Mouse (Mus musculus) adrenal gland, postnatal 36 days (tissue): ENCODE data around the gene Mapk8ip1. TPM values are rescaled to one million over a fixed set of nuclear protein-coding genes. Genes with fewer than 3 reads are reported as not detected.

Experiments used
- DNase-seq, 2 experiments: peaks; one replicate each; pipeline ENCODE4 v3.0.0; 2021; ENCODE audit warnings: mixed read lengths in 1 of 2
- total RNA-seq, 2 experiments: library from RNA; stranded (reverse); gene quantifications; 2 replicates each; pipeline ENCODE4 v1.2.3; 2021

The Mapk8ip1 gene
- total RNA-seq, 2 experiments from 2014 or later = 30.9 to 35.1 TPM

DNA sequence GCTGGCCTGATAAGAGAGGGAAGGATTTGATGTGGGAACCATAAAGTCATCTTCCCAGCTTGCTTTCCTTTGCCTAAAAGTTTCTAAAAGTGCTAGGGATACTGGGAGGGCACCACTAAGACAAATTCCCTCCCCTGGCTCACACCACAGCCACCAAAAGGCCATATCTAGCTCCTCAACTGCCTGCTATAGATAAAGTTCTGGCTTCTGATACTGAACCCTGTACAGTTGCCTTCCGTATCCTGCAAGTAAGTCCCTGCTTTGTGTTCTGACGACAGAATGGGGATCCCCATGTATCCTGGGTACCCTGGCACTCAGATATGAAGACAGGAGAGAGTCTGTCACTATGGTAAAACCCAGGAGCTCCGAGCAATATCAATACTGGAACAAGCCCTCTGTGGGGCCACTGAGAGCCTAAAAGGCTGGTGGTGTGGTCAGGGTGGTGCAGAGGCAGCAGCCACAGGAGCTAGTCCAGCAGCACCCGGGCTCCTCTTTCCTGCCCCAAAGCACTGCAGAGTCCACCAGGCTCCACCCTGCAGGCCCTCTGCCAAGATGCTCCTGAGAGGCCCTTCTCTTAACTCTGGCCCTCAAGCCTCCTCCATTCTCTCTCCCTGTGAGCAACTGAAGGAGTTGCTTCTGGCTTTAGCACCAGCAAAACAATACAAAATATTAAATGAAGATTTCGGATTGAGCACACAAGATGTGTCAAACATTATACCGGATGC lies 10.7 kb downstream of the Mapk8ip1 start:
- DNase-seq = no peak

DNA sequence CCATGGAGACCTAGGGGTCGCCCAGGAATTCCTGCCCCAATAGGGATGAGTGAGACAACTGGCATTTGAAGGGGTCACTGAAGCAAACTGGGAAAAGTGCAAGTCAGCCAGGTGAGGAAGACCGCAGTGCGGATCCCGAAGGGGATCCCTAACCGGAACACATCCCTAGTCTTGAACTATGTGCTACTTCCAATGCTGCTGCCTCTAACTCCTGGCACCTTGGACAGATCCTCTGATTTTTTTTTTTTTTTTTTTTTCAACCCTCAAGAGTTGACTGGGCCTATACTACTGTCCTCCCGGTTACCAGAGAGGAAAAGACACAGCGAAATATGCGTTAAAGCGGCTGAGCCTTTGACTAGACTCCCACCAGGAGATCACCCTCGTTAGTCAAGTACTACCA lies 11.4 kb downstream of the Mapk8ip1 start:
- no peak for DNase-seq

DNA sequence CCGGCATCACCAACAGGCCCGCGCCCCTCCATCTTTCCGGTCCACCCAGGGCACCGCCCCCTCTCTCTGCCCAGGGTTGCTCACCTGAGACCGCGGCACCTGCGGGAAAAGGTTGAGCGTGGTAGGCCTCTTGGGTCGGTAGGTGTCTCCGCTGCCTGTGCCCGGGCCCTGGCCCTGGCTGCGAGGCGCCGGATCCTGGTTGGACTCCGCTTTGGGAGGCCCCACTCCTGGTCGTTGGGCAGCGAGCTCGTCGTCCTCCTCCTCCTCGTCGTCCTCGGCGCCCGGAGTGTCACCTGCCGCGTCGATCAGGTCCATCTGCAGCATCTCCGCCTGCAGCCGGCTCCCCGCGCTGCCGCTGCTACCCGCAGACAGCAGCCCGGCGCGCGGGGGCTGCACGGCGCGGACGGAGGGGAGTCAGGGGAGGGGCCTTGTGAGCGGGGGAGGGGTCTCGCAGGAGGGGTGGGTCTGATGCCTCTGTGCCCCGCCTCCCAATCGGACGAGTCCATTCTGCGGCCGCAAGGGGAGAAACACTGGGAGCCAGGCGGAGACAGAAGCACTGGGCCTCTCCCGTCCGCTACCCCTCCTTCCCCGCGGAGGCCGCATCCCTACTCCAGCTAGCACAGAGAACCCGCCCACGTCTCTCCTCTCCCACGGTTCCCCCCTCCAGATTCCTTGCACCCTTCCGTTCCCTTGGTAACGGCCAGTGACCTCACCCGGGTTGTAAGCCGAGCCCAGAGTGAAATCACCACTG lies 12.0 kb downstream of the Mapk8ip1 start:
- peak; percentile 85 to 87 for DNase-seq

DNA sequence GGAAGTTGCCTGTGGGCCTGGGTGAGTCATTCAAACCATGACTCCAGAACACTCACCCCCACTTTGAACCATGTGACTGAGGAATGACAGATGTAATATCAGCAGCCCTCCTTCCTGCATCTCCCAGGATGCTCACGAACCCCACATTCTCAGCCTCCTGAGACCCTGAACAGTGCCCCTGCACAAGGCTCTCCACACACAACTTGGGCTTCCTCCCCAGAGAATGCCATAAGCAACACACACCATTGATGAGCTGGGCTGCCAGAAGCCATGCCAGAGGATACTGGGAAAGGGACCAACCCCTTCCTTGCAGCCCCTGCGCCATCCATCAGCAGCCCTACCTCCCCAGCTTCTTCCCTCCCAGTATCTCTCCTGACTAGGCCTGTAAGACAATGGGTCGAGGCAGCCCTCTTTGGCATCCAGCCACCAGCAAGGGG lies 13.0 kb downstream of the Mapk8ip1 start:
- DNase-seq = no peak

DNA sequence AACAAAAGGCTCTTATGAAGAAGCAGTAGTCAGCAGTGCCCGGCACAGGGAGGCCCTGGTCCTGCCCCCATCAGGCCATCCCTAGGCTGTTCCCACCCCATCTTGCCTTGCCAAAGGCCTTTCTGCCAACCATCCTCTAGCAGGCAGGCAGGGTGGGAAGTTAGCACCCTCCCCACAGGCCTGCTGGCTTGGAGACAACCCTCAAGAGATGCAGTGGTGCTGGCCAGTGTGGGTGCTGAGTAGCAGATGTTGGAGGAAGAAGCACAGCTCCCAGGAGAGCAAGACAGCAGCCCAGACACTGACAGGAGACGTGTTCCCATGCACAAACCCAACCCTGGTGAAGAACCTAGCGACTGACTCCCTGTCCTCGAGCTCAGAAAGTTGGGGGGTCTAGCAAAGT lies 13.4 kb downstream of the Mapk8ip1 start:
- no peak for DNase-seq

DNA sequence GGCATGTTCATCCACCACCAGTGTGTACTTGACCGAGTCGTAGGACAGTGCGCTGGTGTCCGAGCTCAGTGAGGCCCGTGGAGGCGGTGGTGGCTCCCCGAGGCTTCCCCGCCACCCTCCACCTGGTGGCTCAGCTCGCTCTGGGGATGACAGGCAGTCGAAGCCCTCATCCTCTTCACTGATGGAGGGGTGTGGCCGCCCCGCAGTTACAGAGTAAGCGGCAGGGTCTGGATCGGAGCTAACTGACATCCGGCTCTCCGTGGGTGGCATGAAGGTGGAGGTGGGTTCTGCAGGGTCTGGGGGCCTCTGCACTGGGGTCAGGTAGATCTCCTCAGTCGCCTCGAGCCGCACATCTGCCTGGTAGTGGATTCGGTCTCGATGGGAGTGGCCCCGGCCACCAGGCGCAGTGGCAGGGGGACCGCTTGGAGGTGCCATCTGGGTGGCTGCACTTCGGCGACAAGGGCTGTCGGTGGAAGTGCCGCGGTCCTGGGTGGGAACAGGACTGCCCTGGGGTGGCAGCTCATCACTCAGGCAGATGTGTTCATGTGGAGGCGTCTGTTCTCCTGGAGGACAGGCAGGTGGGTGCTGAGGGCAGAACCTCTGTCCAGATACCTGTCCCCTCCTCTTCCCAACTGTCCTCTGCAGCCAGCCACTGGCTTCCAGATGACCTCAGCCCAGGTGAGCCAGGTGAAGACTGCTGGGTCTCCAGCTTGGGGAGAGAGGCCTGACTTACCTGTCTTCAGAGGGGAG lies 14.1 kb downstream of the Mapk8ip1 start:
- no peak for DNase-seq

DNA sequence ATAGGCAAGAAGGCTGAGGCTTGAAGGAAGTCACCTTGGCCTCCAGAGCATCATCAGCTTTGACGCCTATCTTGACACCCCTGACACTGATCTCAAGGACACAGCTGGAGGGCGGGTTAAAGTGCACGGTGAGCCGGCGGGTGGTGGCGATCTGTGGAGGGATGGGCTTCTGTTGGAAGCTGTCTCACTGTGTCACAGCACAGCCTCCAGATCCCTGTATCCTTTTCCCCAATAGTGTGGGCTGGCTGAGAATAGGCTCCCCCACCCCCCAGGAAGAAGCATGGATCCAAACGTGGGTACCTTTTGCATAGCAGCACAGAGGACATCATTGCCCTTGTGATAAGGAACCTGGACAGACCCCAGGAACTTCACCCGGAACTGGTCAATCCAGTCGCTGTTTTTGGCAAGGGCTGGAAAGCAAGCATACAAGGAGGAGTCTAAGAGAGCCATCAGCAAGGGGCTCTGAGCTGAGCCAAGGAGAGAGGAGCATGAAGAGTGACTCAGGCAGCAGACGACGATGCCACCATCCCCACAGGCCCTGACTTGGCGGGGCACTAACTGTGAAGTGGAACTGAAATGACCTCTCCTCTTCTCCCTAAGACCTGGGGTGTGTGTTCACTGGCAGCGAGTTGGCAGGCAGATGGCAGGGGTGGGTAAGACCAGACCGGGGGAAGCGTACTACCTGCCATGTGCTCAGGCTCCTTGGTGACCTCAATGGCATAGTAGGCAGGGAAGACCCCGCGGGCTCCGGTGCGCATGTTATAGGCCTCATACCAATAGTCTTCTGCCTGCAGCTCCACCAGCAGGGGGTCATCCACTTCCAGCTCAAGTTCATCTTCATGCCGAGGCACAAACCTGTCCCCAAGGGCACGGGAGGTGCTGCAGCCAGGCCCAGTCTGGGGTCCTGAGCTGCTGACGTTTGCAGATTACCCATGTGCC lies 15.7 kb downstream of the Mapk8ip1 start:
- DNase-seq = no peak

DNA sequence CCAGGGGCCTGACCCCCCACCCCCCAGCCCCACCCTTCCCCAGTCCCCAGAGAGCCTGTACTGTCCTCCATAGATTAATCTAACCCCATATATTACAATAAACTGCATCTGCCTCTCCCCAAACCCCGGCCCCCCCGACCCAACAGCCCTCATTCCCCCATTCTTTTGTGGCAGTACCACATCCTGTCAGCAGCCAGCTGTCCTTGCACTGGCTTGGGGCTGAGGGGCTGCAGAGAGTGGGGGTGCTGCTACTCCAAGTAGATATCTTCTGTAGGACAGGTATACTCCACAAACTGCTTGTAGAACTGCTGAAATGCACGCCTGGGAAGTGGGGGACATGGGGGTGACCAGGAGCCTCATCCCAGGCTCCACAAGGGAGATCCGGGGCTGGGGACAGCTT lies 17.0 kb downstream of the Mapk8ip1 start:
- no peak for DNase-seq

DNA sequence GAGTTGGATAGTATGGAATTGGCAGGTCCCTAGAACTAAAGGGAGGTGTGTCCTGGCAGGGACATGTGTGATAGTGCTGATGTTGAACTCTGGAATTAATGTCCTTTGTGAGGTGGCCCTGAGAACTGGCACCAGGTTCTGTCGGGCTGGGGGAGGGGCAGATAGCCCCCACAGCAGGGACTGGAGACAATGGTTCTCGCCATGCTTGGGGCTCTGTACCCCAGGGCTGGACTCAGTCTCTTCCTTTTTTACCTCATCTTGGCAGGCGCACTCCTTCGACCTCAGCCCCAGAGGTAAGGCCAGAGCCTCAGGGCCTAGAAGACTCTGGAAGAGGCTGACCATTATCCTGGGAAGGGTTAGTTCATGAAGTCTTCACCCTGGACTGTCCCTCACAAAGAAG lies 18.3 kb downstream of the Mapk8ip1 start:
- no peak for DNase-seq

DNA sequence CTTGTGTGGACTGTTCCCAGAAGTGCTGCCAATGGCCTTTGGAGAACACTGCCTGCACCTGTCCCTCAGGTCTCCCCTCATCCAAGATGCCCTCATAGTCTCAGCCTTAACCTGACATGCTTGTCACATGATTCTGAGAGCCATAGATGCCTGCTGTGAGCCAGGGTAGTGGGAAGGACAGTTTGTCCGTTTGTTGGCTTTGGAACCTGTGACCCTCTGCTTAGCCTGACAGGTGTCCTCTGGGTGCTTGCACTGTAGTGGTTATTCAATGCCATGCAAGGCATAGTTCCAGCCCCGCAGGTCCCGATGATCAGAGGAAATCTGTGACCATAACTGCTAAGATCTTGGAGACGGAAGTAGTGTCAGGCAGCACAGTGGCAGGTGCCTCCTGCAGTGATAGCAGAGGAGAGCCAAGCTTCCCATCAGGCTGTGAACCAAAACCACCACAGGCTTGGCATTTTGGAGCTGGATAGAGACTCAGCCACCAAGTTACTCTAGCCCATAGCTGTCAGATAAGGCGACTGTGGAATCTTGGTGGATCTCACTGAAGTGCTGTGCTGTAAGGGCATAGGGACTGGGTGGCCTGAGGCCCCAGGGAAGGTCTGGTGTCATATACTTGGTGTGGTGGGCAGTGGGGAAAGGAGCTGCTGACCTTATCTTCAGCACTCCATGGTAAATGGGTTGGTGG lies 19.0 kb downstream of the Mapk8ip1 start, which contains the start of gene 1700029I15Rik:
Gene 1700029I15Rik, plus strand, starts transcription at position 638 of the 688 bp plus-strand sequence.
- no peak for DNase-seq

DNA sequence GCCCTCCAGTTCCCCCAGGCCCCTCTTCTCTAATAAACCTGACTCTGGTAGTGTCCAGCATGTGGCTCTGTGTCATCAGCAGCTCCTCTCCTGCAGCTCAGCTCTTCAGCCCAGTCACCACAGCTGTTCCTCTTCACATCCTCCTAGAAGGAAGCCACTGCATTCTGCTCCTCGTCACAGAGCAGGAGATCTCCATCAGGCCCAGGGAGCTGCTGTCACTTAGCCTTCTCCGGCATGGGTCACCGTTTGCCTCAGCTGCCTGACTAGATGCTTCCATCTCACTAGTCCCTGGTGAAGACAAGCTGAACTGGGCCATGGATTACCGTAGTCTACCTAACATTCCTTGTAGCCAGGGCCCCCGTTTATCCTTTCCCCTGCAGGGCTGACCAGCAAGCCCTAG lies 19.9 kb downstream of the Mapk8ip1 start:
- no peak for DNase-seq

DNA sequence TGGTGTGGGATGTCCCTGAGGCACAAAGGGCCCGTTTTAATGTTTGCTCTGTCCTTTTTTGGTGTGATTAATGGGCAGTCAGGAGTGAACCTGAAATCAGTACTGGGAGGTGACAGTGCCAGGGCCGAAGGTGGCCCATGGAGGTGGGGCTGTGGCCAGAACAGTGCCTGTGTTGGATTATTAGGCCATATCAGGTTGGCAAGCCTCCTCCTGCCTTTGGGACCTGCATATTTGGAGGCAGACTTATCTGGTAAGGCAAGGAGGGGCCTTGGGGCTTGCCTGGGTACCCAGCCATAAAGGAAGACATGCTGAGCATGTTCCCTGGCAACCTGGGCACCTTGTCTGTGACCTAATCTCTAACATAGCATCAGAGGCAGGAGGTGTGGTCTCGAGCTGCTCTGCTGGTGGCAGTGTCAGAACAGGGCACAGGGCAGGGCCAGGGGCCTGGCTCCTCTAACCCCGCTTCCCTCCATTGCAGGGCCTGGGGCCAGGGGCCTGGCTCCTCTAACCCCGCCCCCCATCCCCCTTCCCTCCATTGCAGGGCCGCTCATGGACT lies 20.5 kb downstream of the Mapk8ip1 start:
- DNase-seq = no peak

DNA sequence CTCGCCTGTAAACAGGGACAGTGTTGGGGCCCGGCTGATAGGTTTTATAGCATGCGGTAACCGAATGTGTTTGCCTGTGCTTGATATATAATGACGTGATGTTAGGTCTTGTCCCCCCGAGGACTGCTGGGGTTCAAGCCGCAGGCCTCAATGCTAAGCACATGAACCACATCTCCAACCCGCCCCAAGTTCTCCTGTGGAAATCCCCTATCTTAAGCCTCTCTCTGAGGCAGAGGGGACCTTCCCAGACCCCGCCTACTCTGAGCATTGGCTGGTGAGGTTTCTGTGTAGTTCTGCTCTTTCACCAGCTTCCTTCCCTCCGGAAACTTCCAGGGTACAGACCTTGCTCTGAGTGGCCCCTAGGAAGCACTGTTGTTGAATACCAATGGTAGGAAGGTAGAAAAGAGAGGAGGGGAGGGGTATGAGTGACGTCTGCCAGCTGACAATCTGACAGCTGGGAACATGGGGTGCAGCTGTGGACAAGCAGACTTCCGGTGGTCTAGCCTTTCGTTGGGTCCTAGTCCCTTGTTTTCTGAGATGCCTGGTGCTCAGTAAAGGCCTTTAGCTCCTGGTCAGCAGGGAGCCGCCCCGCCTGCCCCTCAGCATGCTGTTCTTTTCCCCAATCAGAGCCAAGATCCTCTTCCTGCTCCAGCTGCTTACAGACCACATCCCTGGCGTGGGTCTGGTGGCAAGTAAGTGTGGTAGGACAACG lies 21.1 kb downstream of the Mapk8ip1 start:
- DNase-seq = no peak

DNA sequence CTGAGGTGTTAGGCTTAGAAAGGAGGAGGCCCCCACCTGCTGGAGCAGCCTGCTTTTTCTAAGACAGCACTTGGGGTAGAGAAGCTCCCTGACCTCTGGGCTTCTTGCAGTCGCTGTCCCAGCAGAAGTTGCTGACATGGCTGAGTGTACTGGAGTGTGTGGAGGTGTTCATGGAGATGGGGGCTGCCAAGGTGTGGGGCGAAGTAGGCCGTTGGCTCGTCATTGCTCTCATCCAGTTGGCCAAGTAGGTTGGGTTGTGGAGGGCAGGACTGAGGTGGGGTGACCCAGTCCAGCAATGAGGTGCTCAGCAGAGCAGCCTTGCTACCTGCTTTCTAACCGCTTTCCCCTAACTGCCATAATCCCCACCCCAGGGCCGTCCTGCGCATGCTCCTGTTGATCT lies 23.7 kb downstream of the Mapk8ip1 start:
- no peak for DNase-seq

DNA sequence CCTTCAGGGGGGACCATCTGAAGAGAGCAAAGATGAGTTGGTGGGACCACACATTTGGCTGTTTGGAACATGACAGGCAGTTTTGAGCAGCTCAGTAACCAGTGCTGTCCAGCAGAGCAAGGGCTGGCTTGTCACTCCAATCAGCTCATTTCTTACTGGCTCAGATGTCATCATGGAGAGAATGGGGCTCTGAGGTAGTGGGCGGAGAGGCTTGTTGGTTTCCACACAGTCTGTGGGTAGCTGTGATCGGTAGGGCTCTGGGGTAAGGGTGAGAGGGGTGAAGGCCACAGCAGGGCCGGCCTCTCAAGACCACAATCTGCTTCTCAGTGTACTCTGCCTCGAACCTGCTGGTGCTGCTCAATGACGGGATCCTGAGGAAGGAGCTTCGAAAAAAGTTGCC lies 24.8 kb downstream of the Mapk8ip1 start:
- DNase-seq = no peak

DNA sequence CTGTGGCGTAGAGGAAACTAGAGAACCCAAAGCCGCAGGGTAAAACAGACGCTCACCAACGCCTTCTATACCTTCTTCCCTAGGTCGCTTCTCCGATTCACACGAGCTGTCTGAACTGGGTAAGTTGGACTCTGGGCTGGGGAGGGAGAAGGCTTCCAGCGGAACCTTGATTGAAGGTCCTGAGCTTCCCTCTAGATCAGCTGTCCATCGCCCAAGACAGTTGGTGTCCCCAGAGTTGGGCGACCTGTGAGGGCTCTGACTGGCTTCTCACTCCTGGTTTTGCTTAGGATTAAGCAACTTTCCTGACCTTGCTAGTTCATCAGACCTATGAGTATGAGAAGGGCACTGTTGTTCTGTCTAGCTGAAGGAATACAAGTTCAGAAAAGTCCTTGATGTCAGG lies 25.3 kb downstream of the Mapk8ip1 start:
- no peak for DNase-seq

DNA sequence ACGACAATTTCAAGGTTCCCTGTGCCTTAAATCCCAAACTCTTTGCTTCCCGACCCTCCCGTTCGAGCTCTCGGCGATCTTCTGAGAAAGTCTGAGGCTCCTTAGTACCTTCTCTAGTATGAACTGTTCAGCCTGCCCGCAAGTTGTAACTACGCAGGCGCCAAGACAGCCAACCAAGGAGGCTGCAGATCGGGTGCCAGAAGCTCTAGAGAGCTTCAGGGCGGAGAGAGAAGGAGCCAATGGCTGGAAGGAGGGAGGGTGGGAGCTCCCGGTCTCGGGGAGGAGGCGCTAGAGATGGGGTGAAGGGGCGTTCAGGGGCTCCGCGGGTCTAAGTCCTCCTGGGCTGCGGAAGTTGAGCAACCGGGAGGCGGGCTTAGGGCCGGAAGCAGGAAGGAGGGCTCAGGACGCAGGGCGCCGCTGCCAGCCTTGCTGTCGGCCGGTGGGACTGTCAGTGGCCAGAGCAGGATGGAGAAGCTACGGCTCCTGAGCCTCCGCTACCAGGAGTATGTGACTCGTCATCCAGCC lies 25.9 kb downstream of the Mapk8ip1 start:
- peak; percentile 97 to 98 for DNase-seq

DNA sequence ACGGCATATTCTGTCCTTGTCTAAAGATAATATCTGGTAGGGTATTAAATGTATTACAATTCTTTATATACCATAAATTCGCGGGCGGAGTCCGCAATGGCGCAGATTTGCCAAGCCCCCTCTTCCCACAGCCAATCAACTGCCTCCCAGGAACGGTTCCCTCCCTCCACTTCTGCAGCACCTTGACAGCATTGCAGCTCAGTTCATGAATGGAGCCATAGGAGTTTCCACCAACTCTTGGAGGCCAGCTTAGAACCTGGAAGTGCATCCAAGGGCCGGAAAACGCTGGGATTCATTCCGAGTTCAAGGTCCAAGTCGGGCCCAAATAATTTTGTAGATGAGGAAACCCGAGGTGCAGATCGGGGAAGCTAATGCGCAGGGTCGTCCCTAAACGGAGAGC lies 26.5 kb downstream of the Mapk8ip1 start, which contains the start of the genes Pex16 and Large2:
Gene Pex16, plus strand, starts transcription at position 163 of the 400 bp plus-strand sequence.
Gene Large2, minus strand, starts transcription at position 356 of the 400 bp plus-strand sequence.
- peak; percentile 55 to 61 for DNase-seq

DNA sequence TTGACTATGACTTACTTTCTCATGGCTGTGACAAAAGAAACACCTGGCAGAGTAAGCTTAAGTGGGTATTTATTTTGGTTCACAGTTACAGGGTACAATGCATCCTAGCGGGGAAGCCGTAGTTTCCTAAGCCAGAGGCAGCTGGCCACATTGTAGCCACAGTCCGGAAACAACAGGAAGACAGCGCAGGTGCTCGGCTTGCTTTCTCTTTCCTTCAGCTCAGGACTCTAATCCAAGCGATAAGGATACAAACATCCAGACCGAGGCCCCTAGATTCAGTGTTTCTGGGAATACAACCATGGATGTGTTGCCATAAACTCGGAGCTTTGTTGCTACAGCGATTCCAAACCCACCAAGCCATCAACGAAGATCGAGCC lies 27.6 kb downstream of the Mapk8ip1 start:
- no peak for DNase-seq
